Mouse (Mus musculus) adrenal gland, postnatal 36 days (tissue): ENCODE data around the gene Gramd1b. TPM values are rescaled to one million over a fixed set of nuclear protein-coding genes. Genes with fewer than 3 reads are reported as not detected.

Experiments used
- DNase-seq, 2 experiments: peaks; one replicate each; pipeline ENCODE4 v3.0.0; 2021; ENCODE audit warnings: mixed read lengths in 1 of 2
- total RNA-seq, 2 experiments: library from RNA; stranded (reverse); gene quantifications; 2 replicates each; pipeline ENCODE4 v1.2.3; 2021

The Gramd1b gene
- total RNA-seq, 2 experiments from 2014 or later = 613 to 822 TPM

DNA sequence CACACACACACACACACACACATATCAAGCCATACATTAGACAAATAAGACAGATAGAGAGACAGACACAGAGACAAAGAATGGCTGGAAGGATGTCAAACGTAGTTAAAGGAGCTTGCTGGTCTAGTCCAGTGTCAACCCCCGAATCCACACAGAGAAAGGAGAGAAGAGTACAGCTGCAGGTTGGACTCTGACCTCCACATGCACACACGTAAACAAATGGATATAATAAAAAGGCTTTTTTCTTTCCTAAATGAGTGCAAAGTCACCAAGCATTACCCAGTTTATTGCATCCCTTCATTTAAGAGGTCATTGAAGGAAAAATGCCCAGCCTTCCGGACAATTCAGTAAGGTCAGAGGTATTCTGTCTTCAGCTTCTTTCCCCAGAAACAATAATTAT is 161.0 kb downstream of the Gramd1b start:
- DNase-seq = no peak

- DNase-seq = no peak
Observed at GRCm38 (mm10) chr9:40366795-40367194, 164.4 kb downstream of the Gramd1b start.

DNA sequence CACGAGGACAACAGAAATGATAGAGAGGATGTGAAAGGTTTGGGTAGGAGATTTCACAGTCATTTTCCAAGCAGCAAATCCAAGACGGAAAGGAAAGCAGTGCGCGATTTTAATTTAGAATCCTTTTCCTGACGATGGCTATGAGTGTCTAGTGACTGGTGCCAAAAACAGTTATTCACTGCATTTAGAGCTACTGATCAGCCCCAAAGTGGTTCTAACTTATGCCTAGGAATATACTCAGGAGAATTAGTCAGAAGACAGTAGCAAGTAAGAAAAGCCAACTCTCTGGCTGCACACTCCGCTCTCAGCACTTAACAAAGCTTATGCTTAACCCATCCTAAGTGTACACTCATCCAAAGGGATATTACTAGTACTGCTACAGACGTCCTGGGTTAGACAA is 166.9 kb downstream of the Gramd1b start:
- no peak for DNase-seq

DNA sequence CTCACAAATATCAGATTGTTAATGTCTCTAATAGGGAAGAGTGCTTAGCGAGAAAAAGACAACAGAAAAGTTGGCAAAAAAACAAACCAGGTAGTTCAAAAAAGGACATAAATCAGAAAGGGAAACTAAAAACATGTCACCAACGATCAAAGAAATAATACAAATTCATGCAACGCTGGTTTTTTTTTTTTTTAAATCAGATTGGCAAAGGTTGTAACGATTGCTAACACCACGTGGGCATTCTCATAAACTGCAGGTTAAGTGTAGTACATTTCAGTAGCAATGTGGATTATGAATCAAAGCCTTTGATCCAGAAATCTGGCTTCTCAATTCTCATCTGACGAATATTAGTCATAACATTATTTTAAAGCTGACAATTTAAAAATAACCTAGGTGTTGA is 169.2 kb downstream of the Gramd1b start:
- DNase-seq = no peak

DNA sequence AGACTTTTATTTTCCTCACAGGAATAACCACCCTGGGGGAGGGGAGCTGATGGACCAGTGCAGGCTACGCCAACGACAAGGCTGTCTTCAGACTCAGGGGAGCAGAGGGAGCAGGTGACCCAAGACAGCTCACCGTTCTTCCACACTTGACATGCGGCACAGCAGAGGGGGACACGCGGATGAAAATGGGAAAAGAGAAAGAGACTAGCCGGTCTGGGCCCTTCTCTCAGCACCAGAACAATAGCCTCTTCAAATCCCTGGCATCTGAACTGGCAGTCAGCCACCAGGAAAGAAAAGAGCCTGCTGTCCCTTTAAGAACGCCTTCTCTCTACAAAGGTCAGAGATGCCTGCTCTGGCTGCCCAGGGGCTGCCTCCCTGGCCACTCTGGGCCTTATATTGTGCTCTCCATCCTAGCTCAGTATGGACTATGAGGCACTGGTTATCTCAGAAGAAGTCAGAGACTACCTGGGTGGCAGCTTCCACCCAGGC is 172.7 kb downstream of the Gramd1b start:
- no peak for DNase-seq

DNA sequence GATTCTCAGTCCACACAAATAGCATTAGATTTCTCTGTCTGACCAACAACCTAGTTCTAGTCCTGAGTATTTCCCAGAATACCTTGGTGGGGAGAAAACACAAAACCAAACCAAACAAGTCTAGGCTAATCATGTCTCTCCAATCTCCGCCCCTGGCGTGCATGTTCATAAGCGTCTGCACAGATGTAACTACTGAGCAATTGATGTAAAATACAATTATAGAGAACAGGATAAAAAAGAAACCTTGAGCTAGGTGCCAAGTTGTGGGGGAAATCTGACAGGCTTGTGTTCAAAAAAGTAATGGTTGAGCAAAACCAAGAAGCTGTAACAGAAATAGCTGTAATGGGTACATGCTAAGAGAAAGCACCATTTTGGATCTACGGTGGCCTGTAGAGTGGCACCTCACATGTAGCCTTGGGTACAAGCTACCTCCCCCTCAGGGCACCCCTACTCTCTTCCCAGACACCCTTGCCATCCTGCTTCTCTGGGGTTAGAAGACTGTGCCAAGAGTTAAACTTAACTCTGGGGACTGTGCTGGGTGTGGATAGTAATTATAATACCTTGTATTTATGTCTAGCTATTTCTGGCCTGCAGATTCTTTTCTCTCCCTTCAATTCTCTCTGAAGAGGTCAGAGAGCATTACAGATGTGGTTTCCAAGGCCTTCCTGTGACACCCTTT is 174.3 kb downstream of the Gramd1b start:
- no peak for DNase-seq

DNA sequence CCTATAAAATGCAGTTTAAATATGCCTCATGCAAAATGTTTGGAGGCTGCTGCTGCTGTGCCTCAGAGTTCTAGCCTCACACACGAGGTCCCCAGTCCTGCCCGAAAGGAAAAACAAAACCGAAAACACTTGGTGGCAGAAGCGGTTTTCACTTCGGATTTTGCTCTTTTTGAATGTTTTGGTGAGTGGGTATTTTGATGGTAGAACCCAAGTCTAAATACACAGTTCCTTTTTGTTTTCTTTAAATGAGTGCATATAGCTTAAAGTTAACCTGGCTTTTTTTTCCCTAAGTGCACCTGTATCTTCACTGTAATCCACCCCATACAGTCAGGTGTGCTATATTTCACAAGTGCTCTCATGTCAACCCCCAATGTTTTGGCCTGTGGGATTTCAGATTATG is 174.8 kb downstream of the Gramd1b start:
- DNase-seq = no peak

DNA sequence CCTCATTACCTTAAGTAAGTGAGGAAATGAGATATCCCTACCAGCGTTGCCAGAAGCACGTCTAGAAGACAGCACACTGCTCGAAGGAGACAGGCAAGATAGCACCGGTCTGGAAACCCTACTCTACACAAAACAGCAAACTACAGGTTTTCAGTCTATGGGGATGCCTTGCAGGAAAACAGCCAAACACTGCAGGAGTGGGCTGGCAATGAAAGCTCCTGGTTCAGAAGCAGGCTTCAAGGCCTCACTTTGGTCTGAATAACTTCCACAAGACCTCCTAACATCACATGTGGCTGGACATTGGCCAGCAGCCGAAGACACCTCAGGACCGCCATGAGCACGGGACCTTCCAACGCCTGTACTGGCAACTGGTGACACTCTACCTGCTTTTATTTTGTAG is 175.8 kb downstream of the Gramd1b start:
- DNase-seq = no peak

DNA sequence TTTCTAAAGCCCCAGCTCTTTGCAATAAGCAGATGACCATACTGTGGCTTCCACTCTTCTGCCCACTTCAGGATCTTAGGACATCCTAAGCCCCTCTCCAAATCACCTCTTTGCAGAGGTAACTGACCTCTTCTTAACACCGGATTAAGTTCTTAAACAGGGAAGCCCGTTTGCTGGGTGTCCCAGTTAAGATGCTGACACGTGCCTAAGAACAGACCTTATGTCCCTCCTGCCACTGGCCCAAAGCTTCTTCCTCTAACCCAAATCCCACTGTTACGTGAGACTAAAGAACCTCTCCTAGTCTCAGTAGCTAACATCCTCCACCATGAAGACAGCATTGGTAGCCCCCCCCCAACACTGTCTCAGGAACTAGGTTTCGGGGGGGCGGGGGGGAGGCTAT is 177.6 kb downstream of the Gramd1b start:
- no peak for DNase-seq

DNA sequence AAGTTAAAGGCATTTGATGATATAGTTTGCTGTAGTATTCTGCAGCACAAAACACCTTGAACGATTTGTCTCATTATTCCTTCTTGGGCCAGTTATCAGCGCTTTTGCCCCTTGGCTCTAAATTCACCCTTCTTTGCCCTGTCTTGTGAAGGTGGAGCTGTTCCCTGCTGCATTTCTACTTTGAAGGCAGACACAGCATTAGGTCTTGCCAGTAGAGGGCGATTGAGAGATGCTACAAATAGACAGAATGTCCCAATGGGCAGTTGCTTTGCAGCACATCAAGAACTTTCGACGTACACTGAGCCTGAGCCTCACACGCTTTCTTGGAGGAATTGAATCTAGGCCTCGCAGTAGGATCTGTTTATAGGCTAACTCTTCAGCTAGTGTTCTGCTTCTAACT is 180.5 kb downstream of the Gramd1b start:
- DNase-seq = peak in 1 of 2 experiments; percentile 62

GRCm38 (mm10) chr9:40350052-40350451 is 181.1 kb downstream of the Gramd1b start:
- DNase-seq = no peak

DNA sequence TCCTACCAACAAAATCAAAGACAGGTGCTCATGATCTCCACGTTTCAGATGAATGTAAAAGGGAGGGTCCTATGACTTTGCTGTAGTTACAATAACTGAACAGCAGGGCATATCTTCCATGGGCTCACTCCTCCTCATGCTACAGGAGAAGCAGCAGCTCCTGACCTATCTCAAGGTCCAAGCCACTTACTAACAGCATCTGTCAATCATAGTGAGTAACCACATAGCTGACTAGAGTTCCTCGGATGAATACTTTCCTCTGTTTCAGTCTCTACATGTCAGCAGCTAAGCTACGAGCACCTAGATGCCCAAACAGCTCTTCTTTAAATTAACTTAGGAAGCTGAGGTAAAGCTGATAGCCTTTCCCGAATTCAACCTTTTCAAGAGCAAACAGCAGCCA is 181.6 kb downstream of the Gramd1b start:
- no peak for DNase-seq

- DNase-seq = no peak
Observed at GRCm38 (mm10) chr9:40348714-40349233, 182.4 kb downstream of the Gramd1b start.

DNA sequence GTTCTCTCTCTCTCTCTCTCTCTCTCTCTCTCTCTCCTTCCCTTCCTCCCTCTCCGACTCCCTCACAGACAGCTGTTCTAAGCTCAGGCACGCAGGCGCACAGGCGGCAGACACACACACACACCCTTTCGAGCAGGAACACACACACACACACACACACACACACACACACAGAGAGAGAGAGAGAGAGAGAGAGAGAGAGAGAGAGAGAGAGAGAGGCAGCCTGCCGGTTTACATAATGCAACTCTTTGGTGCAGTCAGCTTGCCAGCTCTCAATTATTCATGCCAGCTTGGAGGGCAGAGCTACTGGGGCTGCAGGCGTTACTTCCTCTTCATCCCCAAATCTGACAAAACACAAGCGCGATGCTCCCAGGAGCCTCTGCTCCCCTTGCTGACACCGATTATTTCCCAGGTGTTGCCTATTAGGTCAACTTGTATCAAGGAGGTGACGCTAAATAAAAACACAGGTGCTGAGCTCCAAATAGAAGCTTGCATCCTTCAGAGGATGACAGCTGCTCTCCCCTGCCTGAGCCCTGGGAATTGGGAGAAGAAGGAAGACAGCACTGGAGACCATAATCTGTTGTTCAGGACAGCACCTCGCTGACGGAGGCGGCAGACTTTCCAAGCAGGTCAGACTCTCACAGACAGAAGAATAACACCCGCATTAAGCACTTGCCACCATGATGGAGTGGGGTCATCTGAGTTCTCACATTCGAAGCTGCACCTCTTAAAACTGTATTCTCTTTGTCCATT is 184.8 kb downstream of the Gramd1b start:
- peak in 1 of 2 experiments; percentile 53 for DNase-seq

DNA sequence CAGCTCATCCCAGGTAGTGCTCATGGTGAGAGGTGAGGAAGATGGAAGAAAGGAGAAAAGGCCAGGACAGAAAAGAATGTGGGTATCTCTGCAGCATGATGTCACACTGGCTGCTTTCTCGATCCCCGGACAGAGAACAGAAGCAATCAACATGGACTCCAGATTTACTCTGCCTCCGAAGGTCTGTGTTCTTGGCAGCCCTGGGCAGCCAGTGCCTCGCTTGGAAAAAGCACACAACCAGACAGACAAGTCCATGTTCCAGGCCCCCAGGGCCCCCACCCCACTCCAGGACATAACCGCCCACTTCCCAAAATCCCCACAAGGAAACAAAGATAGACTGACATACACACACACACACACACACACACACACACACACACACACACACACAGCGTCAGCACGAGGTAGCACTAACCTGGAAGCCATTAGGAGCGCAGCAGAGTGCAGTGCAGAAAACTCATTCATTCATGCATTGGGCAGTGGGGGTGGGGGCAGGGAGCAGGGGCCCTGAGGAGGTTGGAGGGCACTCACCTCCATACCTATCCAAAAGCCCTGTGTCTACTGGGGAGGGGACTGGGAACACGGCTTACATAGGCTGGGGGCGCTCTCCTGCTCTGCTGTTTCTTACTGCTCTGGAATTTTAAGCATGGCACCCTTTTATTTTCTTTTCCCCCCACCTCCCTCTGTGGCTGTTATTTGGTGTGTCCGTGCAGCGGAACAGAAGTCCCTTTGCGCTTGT is 185.5 kb downstream of the Gramd1b start:
- DNase-seq = no peak

GRCm38 (mm10) chr9:40344801-40345492 is 186.2 kb downstream of the Gramd1b start:
- DNase-seq = no peak

- DNase-seq = no peak
Observed at GRCm38 (mm10) chr9:40343828-40344227, 187.4 kb downstream of the Gramd1b start.

GRCm38 (mm10) chr9:40343053-40343652 is 188.0 kb downstream of the Gramd1b start:
- DNase-seq = no peak

DNA sequence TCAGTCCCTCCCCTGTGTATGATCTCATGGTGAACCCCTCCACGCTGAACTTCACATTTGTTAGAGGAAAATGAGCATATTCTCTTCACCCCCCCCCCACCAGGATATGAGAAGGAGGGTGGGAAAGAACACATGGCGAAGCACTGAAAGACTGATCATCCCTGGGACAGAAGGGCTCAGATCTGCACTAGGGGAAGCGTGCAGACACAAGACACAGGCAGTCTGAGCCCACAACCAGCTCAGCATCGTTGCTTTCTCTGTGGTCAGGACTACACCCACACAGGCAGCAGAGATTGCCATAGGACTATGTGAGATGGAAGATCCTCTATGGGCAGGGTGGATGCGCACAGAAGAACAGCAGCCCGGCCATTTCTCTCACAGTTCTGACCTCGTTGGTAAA is 189.1 kb downstream of the Gramd1b start:
- DNase-seq = no peak

DNA sequence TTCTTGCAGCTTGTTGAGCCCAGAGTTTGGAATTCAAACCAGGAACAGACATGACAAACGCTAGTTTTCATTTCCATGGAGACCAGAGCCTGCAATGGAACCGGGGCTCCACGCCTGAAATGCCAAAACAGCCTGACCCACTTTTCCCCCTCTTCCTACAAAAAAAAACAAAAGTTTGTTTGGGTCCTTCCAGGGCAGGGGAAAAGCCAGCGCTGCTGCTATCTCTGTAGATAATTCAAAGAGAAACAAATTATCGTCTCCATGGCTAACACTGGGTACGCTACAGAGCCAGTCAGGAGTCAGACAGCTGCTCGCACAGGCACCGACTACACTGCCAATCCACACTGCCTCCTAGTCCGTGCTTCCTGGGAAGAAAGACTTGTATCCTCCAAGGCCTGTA is 191.6 kb downstream of the Gramd1b start:
- no peak for DNase-seq

DNA sequence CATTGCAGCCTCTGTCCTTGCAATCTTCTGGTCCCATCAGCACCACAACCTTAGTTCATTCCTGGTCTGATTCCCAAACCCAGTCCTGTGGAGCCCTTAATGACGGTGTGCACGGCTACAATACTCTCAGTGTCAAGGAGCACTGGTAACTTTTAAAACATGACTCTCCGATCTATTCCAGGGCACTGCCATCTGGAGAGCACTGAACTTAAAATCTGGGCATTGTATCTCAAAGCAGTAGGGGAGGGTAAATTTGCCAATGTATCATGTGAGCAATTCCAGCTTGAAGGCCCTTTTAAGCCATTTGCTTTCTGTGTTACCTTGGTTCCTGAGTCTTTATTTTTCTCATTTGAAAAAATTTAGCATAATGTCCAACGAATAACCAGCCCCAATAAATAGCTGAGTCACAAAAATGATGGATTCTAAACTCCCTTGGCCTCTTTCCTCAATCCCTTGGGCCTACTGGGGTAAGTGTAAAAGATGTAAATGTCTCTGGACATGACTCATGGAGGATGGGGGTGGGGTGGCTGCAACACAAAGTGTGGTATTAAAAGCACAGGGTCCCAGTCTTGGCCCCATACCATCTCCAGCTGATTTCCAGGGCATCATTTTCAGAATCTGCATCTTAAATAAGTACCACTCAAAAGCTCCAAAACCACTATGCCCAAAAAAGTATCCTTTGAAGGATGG is 193.9 kb downstream of the Gramd1b start:
- DNase-seq = peak in 1 of 2 experiments; percentile 73
